Mouse (Mus musculus): Measurements from ENCODE around the gene Trpc1.

DNA sequence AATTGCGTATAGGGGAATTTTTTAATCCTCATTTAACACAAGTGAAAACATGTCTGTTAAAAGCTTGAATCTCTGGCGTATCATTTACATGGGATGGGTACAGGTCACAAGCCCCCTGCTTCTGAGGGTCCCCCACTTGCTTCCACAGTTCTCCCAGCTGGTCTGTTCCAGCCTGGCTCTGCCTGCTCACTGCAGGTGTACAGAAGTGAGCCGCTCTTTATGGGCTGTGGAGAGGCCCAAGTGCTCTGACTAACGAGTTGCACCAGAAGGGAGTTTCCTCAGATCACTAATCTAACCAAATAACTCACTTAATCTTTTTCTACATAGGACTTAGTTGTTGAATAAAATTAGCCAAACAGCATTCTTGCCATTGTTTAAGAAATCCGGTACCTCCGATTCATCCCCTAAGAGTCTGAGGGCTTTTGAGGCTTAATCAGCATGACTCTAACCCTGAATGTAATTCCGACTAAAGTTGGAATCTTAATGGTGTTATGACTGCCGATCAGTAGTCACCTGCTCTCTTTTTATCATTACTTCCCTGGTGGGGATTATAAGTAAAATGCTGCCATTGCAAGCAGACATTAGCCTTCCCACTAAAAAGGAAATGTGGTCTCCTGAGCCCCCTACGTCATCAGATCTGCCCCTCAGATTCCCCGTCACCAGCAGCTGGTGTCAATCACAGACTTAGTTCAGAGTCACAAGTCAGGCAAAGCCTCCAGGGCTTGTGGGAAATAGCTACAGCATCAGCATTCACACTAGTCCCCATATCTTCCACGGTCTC, 64.3 kb downstream of the Trpc1 start:
- TF ChIP-seq POLR2AphosphoS2 (IDR thresholded peaks at IDR 0.05; ENCODE audit: low read length) (no peak), CHD2 (IDR thresholded peaks at IDR 0.05; ENCODE audit: low read length) (no peak), E2F4 (IDR thresholded peaks at IDR 0.05; ENCODE audit: borderline replicate concordance, low read depth, low read length) (no peak), CTCF (IDR thresholded peaks at IDR 0.05 in 2 of 3, conservative IDR thresholded peaks at IDR 0.05 in 1 of 3; ENCODE audit: control insufficient read depth in 1 of 3, insufficient read depth in 1 of 3, low read depth in 2 of 3, low read length in 3 of 3, poor library complexity in 1 of 3, severe bottlenecking in 1 of 3) (no peak), POLR2A (IDR thresholded peaks at IDR 0.05; ENCODE audit: control insufficient read depth in 1 of 2, insufficient read depth in 1 of 2, low read depth in 1 of 2, low read length in 2 of 2, poor library complexity in 1 of 2) (no peak)

Measured in MEL (cell line).